Mouse (Mus musculus) cortical plate, adult 2 months (tissue): ENCODE measurements around the gene Dgcr8. TPM values are rescaled to one million over a fixed set of nuclear protein-coding genes. Genes with fewer than 3 reads are reported as not detected.
"Not testable (repeated sequence)": the region's sequence is repeated elsewhere in the genome, so short reads cannot be mapped to it uniquely, and the experiment has no call there.

Experiments
- H3K27ac ChIP-seq: fragments of 200-500 bp; 2 replicates; pipeline ENCODE4 v1.5.1; 2012; ENCODE audit warnings: low read length, control low read depth, inconsistent platforms; ENCODE audit not compliant: insufficient read depth
- H3K4me1 ChIP-seq: fragments of 200-500 bp; 2 replicates; pipeline ENCODE4 v1.6.1; 2011; ENCODE audit warnings: low read length; ENCODE audit not compliant: control insufficient read depth, insufficient read depth
- H3K4me3 ChIP-seq: fragments of 200-500 bp; 2 replicates; pipeline ENCODE4 v1.5.1; 2011; ENCODE audit warnings: mild to moderate bottlenecking, low read length, control low read depth; ENCODE audit not compliant: insufficient read depth
- CTCF ChIP-seq: fragments of 200-500 bp; IDR thresholded peaks from 2 replicates; pipeline ENCODE4 v1.5.1; 2011; ENCODE audit warnings: mild to moderate bottlenecking, control low read depth, low read length; ENCODE audit not compliant: insufficient read depth; ENCODE audit errors: extremely low read depth
- POLR2A ChIP-seq: fragments of 200-500 bp; IDR thresholded peaks from 2 replicates; pipeline ENCODE4 v1.6.1; 2011; ENCODE audit warnings: mild to moderate bottlenecking, low read length, control low read depth; ENCODE audit not compliant: insufficient read depth; ENCODE audit errors: extremely low read depth
- polyA plus RNA-seq: library from polyadenylated mRNA; depleted of rRNA; stranded (reverse); fragments of >200 nt; gene quantifications from 2 replicates; pipeline ENCODE4 v1.2.3, GENCODE M21; 2012

Dgcr8 gene
- polyA plus RNA-seq, 1 experiment: 36.3 TPM

DNA sequence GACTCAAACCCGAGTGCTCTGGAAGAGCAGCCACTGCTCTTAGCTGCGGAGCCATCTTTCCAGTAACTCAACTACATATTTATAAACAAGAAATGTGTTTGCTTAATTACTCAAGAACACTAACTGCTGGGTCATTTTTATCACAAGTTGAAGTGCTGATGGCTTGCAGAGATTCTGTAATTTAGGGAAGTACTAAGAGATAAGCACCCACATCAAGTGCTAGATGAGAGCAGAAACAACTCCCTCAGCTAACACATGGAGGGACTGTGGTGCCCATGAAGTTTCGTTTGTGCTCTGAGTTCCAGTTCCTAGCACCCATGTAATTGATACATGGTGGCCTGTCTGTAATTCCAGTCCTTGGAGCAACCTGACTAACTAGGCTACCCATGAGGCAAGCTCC, 29.9 kb upstream of the Dgcr8 start:
- Histone ChIP-seq H3K4me1 (no peaks in the 10 kb centered on the region), H3K27ac (no peak overlapping the region), H3K4me3 (no peak overlapping the region)
- TF ChIP-seq POLR2A: no peak

DNA sequence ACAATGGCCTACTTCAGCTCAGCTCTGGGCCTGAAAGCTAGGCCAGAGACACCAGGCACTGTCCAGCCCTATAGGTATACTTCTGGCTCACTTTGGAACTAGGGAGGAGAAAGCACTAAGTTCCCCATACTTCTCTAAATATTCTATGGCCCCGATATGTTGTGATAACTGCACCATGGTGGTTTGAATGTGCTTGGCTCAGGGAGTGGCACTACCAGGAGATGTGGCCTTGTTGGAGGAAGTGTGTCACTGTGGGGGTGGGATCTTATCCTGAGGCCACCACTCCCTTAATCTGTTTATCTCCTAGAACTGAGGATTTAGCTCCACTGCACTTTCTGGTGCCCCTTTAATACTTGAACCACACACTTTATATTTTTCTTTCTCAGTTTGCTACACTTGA, 19.1 kb upstream of the Dgcr8 start:
- Histone ChIP-seq H3K4me1 (no peaks in the 10 kb centered on the region), H3K27ac (no peak overlapping the region), H3K4me3 (no peak overlapping the region)
- TF ChIP-seq POLR2A (no peak), CTCF (no peak)

DNA sequence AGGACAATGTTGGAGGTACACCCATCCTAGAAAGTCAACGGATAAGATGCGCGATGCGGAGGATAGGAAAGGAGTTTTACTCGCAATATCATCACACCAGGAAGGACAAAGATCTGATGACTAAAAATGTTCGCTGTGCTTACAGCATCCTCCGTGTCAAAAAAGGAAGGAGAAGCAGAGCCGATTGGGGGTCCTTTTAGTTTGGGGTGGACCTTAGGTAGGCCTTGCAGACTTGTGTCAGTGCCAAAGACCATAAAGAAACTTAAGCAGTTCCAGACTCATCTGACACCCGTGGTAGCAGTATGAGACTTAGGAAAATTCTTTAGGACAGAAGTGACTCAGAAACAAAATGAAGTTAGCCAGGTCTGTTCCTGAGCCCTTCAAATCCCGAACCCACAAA, 568 bp upstream of the Dgcr8 start:
- peak overlapping the region; percentile 43 for H3K4me3 ChIP-seq
- not testable (repeated sequence) for H3K4me1 ChIP-seq, H3K27ac ChIP-seq

DNA sequence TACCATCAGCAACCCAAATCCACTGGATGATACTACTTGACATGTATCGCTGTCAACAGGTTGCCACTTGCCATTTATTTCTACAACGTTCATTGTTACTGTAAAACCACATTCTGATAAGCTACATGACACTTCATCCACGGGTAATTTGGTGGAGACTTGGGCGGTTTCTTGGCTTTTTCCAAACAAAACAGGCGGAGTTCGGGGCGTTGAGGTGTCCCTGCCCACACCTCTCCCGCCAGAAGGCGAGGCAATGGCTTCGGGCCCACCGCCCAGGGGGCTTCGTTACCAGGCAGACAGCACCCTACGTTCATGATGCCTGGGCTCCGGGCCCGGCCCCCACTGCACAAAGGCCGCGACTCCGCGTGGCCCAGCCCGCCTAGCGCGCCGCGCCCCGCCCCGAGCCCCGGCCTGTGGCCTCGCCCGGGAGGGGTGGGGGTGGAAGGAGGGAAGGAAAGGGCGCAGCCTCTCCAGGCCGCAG, 425 bp downstream of the Dgcr8 start:
- no peak for TF ChIP-seq POLR2A
- TF ChIP-seq CTCF: no peak
- H3K27ac ChIP-seq: peak overlapping the region; percentile 69; the same call in 1 of the 2 replicates
- H3K4me1 ChIP-seq: peaks cover 6% of the 10 kb centered on the region; the same call in 1 of the 2 replicates
- H3K4me3 ChIP-seq: peak overlapping the region; percentile 75

DNA sequence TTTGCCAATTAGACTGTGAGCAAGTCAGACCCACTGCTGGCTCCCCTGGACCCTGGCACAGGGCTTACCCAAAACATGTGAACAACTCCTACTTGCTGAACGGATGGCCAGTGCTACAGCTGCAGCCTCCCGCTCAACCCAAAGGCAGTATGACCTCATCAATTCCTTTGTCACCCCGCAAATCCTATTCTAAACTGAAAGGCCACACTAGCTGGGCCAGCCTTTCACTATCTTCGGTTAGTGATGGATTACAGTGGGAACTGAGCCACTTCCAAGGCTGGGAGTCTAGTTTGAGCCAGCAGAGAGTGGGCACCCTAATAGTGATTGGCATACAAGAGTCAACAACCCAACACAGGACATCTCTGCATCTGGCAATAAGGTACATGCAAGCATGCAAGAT, 880 bp downstream of the Dgcr8 start:
- Histone ChIP-seq H3K4me1 (peaks cover 6% of the 10 kb centered on the region; the same call in 1 of the 2 replicates), H3K4me3 (peak overlapping the region; percentile 75), H3K27ac (no peak overlapping the region)
- TF ChIP-seq CTCF (no peak), POLR2A (no peak)

DNA sequence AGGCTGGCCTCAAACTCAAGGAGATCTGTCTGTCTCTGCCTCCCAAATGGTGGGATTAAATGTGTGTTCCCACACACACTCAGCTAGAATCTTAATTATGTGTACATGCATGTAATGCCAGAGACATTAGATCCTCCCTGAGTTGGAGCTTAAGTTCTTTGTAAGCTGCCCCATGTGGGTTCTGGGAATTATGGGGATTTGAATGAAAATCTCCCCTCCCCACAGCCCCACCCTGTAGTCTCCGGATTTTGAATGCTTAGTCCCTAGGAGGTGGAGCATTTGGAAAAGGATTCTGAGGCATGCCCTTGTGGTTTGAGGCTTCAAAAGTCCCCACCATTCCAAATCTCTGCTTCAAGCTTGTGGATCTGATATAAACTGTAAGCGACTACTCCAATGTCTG, 13.9 kb downstream of the Dgcr8 start:
- Histone ChIP-seq H3K4me3 (no peak overlapping the region), H3K27ac (no peak overlapping the region), H3K4me1 (no peaks in the 10 kb centered on the region)
- no peak for TF ChIP-seq POLR2A
- TF ChIP-seq CTCF: no peak

DNA sequence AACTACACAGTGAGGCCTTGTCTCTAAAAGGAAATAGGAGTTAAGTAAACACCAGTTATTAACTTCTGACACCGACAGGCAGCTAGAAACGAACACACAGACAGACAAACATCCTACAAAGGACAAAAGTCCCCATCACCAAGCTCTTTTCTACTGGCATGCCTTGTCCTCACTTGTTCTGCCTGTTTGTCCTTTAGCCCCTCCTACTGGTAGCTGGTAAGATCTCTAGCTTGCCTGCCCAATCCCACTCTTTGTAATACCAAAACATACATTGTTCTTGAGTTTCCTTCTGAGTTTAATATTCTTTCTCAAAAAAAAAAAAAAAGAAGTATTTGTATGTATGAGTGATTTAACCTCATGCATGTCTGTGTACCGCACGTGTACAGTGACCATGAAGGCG, 20.9 kb downstream of the Dgcr8 start:
- H3K4me3 ChIP-seq: no peak overlapping the region
- no peaks in the 10 kb centered on the region for H3K4me1 ChIP-seq
- TF ChIP-seq CTCF (peak; percentile 16; the same call in 1 of the 2 replicates), POLR2A (no peak)
- H3K27ac ChIP-seq: no peak overlapping the region

DNA sequence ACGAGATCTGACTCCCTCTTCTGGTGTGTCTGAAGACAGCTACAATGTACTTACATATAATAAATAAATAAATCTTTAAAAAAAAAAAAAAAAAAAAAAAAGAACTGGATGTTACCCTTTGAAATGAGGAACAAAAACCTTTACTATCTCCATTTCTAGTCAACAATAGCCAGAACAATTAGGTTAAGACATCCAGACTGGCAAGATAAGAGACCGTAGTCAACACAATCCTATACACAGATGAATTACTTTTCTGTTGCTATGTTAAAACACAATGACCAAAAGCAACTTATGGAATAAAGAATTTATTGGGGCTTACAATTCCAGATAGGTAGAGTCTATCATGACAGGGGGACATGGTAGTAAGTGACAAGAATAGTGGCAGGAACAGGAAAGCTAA, 24.0 kb downstream of the Dgcr8 start:
- H3K4me1 ChIP-seq: no peaks in the 10 kb centered on the region
- no peak overlapping the region for H3K4me3 ChIP-seq
- H3K27ac ChIP-seq: no peak overlapping the region
- TF ChIP-seq CTCF (no peak), POLR2A (no peak)

DNA sequence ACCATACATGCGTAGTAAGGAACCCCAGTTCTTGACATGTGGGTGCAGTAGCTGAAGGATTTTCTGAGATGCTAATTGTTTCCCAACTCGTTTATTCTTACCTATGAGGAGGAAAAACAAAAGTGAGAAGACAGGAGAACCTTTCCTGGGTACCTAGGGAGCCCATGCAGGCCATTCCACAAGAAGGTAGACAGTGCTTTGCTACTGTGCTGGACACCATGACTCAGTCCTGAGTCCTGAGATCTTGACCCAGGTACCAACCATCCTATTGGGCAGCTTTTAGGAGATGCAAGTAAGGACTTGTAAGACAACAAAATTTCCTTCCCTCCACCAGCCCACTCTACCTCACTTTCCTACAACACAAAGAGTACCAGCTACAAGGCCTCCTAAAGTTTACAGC, 30.8 kb downstream of the Dgcr8 start, which contains the start of gene Gm49776:
TSS of gene Gm49776 (minus strand) at position 101 of the 400 bp plus-strand sequence.
- no peak within 1 kb of the TSS for H3K4me3 ChIP-seq
- TF ChIP-seq CTCF (no peak), POLR2A (no peak)
- H3K27ac ChIP-seq: no peak within 1 kb of the TSS
- H3K4me1 ChIP-seq: no peaks in the 10 kb centered on the region

DNA sequence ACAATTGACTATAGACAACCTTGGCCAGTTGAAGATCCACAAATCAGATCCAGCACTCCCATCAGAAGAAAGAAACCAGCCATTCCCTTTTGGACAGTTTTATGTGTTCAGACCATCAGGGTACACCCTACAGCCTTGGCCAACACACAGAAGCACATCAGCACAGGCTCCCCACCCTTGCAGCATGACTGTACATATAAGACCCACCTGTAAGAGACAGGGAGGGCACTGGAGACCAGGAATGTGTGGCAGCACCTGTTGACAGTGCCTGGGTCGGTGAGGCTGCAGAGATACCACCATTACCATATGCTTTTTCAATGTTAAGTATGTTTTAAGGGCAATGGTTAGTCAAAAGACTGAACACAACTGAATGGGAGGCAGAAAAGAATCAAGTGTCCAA, 35.2 kb downstream of the Dgcr8 start:
- Histone ChIP-seq H3K4me1 (peaks cover 8% of the 10 kb centered on the region; the same call in 1 of the 2 replicates), H3K27ac (no peak overlapping the region), H3K4me3 (no peak overlapping the region)
- TF ChIP-seq POLR2A: 0 out of 2 replicates have a peak, but pooled peaks have one; percentile 34
- no peak for TF ChIP-seq CTCF
